Mouse (Mus musculus) midbrain, postnatal 0 days (tissue): ENCODE results near the gene Mpc2. TPM values are rescaled to one million over a fixed set of nuclear protein-coding genes. Genes with fewer than 3 reads are reported as not detected.
A peak's percentile ranks its signal among the peaks of the same experiment; 100 is the strongest.

Source experiments
- ATAC-seq: fragments of 200-750 bp; cut with Nextera tagmentation; 2 replicates; pipeline ENCODE4 v1.8.0; 2017; ENCODE audit warnings: moderate number of reproducible peaks, mild to moderate bottlenecking, moderate TSS enrichment, moderate library complexity; ENCODE audit not compliant: low FRiP score
- DNase-seq: peaks from one replicate; pipeline ENCODE4 v3.0.0-alpha.2; 2015; ENCODE audit warnings: low spot score
- H3K27ac ChIP-seq: fragments of 300-500 bp; sonication (generic); 2 replicates; pipeline ENCODE4 v1.5.1; 2014; ENCODE audit warnings: low read depth, mild to moderate bottlenecking, low read length, mixed read lengths
- H3K27me3 ChIP-seq: fragments of 300-500 bp; sonication (generic); 2 replicates; pipeline ENCODE4 v1.6.1; 2014; ENCODE audit warnings: low read length, control low read depth, mixed read lengths; ENCODE audit not compliant: insufficient read depth
- H3K36me3 ChIP-seq: fragments of 300-500 bp; sonication (generic); 2 replicates; pipeline ENCODE4 v1.6.1; 2014; ENCODE audit warnings: low read length, control low read depth, mixed read lengths; ENCODE audit not compliant: insufficient read depth
- H3K4me1 ChIP-seq: fragments of 300-500 bp; sonication (generic); 2 replicates; pipeline ENCODE4 v1.6.1; 2014; ENCODE audit warnings: mild to moderate bottlenecking, control low read depth, antibody characterized with exemption, low read length, mixed read lengths; ENCODE audit not compliant: insufficient read depth
- H3K4me2 ChIP-seq: fragments of 300-500 bp; sonication (generic); 2 replicates; pipeline ENCODE4 v1.6.1; 2014; ENCODE audit warnings: low read depth, mild to moderate bottlenecking, low read length, mixed read lengths; ENCODE audit not compliant: poor library complexity, severe bottlenecking
- H3K4me3 ChIP-seq: fragments of 300-500 bp; sonication (generic); 2 replicates; pipeline ENCODE4 v1.5.1; 2014; ENCODE audit warnings: low read depth, mild to moderate bottlenecking, low read length, moderate library complexity
- H3K9ac ChIP-seq: fragments of 300-500 bp; sonication (generic); replicated peaks from 2 replicates; pipeline ENCODE4 v1.6.1; 2014; ENCODE audit warnings: mild to moderate bottlenecking, low read length, moderate library complexity, mixed read lengths; ENCODE audit not compliant: poor library complexity, severe bottlenecking
- H3K9me3 ChIP-seq: fragments of 300-500 bp; sonication (generic); 2 replicates; pipeline ENCODE4 v1.6.1; 2016; ENCODE audit warnings: low read length, control low read depth
- CTCF ChIP-seq: IDR thresholded peaks from 2 replicates; pipeline ENCODE4 v1.5.1; 2016; ENCODE audit warnings: antibody characterized with exemption, mild to moderate bottlenecking
- WGBS: fragments of 180-500 bp; shearing (Covaris S2); extraction: QIAGEN DNeasy Blood & Tissue Kit; methylation state at CpG from one replicate; pipeline ENCODE4 v1.1.7; 2014; 5-methylcytosine and 5-hydroxymethylcytosine counted together
- polyA plus RNA-seq: library from polyadenylated mRNA; unstranded; fragments of >200 nt; fragmentation: Nextera tagmentation; extraction: Ambion mirVana; gene quantifications from 2 replicates; pipeline ENCODE4 v1.2.1, GENCODE M21; 2015
- total RNA-seq: library from RNA; depleted of rRNA; stranded (reverse); fragments of >200 nt; gene quantifications from 2 replicates; pipeline ENCODE4 v1.2.3, GENCODE M21; 2014

Gene Mpc2
- total and polyA plus RNA-seq, 2 experiments from 2014 or later, result 110 to 274 TPM

DNA sequence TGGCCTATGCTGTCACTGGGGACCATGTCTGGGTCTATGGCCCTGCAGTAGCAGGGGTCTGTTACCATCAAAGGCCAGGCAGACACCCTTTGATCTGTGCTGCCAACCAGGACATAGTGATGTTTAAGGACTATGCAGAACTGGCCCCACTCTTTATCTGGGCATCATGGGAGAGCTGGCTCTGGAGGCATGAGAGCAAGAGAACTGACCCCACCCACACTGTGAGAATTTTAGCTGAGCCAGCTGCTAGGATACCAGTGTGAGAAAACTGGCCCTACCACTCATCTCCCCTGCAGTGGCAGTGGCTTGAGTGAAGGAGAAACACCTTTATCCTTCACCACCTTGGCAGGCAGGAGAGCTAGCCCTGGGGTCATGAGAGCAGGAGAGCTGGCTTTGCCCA lies 19.2 kb upstream of the Mpc2 start:
- Histone ChIP-seq H3K36me3 (no peaks in the 10 kb centered on the region), H3K4me1 (no peaks in the 10 kb centered on the region), H3K9ac (no peak overlapping the region), H3K27me3 (no peaks in the 10 kb centered on the region), H3K4me3 (no peak overlapping the region), H3K27ac (no peak overlapping the region), H3K9me3 (no peaks in the 10 kb centered on the region), H3K4me2 (no peak overlapping the region)
- DNase-seq, result no peak
- ATAC-seq, result no peak
- TF ChIP-seq CTCF, result no peak

DNA sequence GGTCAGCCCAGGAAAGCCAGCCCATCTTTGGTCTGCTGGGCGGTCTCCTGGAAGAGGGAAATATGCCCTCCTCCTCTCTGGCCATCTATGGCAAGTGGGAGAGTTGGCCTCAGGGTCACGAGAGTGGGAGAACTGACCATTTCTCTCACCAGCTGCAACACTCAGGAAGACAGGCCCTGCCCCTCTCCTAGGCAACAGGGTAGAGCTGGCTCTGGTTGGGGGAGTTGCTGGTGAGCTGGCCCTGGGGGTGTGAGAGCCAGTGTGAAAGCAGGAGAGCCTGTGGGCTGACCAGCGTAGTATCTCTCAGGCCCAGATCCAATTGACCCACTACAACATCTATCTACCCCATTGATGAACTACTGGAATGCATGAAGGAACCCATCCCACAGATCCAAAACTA lies 18.7 kb upstream of the Mpc2 start:
- Histone ChIP-seq H3K9ac (no peak overlapping the region), H3K4me2 (no peak overlapping the region), H3K9me3 (no peaks in the 10 kb centered on the region), H3K4me3 (no peak overlapping the region), H3K4me1 (no peaks in the 10 kb centered on the region), H3K27ac (no peak overlapping the region), H3K27me3 (no peaks in the 10 kb centered on the region), H3K36me3 (no peaks in the 10 kb centered on the region)
- WGBS, result 93% methylated on average over 3 of the region's 3 CpGs
- no peak for TF ChIP-seq CTCF
- ATAC-seq, result no peak
- DNase-seq, result no peak

GRCm38 (mm10) chr1:165459041-165459502 lies 1.4 kb upstream of the Mpc2 start:
- 23% methylated on average over 7 of the region's 7 CpGs for WGBS
- H3K4me3 ChIP-seq, result peak overlapping the region; percentile 96
- H3K27ac ChIP-seq, result no peak overlapping the region
- 0 out of 2 replicates have a peak, but pooled peaks cover 4% of the 10 kb centered on the region for H3K9me3 ChIP-seq
- no peaks in the 10 kb centered on the region for H3K27me3 ChIP-seq
- ATAC-seq (no peak), DNase-seq (no peak)
- 0 out of 2 replicates have a peak, but pooled peaks cover 8% of the 10 kb centered on the region for H3K4me1 ChIP-seq
- H3K4me2 ChIP-seq, result peak overlapping the region; percentile 96
- no peak for TF ChIP-seq CTCF
- peak overlapping the region; percentile 91 for H3K9ac ChIP-seq
- no peaks in the 10 kb centered on the region for H3K36me3 ChIP-seq

DNA sequence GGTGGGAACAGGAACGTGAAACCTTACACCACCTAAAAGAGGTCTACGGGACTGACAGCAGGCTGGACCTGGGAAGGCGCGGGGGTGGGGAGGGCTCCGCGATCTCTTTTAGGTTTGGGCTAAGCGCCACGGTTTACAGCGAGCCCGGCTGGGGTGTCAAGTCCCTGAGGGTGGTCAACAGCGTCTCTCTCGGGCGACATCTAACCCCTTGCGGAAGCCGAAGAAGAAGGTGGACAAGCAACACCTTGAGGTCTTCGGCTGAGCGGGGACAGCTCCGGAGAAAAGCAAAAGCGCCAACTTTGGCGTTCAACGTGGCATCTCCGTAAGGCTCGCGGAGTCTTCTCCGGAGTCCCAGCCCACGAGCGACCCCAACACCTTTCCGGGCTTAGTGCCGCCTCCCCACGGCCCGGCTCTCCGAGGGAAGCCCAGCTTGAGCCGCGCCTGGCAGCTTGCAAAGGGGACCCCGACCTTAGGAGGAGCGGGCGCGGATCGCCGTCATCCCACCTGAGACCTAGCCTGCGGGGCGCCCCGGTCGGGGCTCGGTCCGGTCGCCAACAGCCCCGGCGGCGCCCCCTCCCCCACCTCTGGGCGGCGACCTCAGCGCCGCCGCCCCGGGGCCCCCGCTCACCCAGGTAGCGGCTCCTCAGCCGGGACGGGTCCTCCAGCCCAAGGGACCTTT lies 795 bp upstream of the Mpc2 start:
- no peak for TF ChIP-seq CTCF
- peak overlapping the region; percentile 96 for H3K4me2 ChIP-seq
- peak overlapping the region; percentile 91 for H3K9ac ChIP-seq
- H3K4me3 ChIP-seq, result peak overlapping the region; percentile 96
- H3K4me1 ChIP-seq, result 0 out of 2 replicates have a peak, but pooled peaks cover 8% of the 10 kb centered on the region
- H3K27me3 ChIP-seq, result no peaks in the 10 kb centered on the region
- H3K27ac ChIP-seq, result peak overlapping the region; percentile 89
- H3K36me3 ChIP-seq, result no peaks in the 10 kb centered on the region
- ATAC-seq (no peak), DNase-seq (peak; percentile 33)
- under 1% methylated on average over 59 of the region's 60 CpGs for WGBS
- H3K9me3 ChIP-seq, result no peaks in the 10 kb centered on the region

GRCm38 (mm10) chr1:165460801-165461377 lies 452 bp downstream of the Mpc2 start:
- DNase-seq, result peak; percentile 100
- no peaks in the 10 kb centered on the region for H3K27me3 ChIP-seq

GRCm38 (mm10) chr1:165461681-165462080 lies 1.2 kb downstream of the Mpc2 start:
- DNase-seq (no peak), ATAC-seq (no peak)
- H3K4me2 ChIP-seq, result peak overlapping the region; percentile 73
- WGBS, result 4% methylated on average over 9 of the region's 9 CpGs
- H3K4me1 ChIP-seq, result 0 out of 2 replicates have a peak, but pooled peaks cover 8% of the 10 kb centered on the region
- H3K27me3 ChIP-seq, result no peaks in the 10 kb centered on the region
- peak overlapping the region; percentile 96 for H3K4me3 ChIP-seq
- TF ChIP-seq CTCF, result no peak
- peak overlapping the region; percentile 70 for H3K9ac ChIP-seq
- no peaks in the 10 kb centered on the region for H3K36me3 ChIP-seq
- peak overlapping the region; percentile 79; the same call in 1 of the 2 replicates for H3K27ac ChIP-seq
- no peaks in the 10 kb centered on the region for H3K9me3 ChIP-seq

More at GRCm38 (mm10) chr1:165460801-165461377, 452 bp downstream of the Mpc2 start:
- Histone ChIP-seq H3K27ac (peak overlapping the region; percentile 89), H3K4me1 (0 out of 2 replicates have a peak, but pooled peaks cover 8% of the 10 kb centered on the region), H3K9ac (peak overlapping the region; percentile 91), H3K4me2 (peak overlapping the region; percentile 73), H3K36me3 (no peaks in the 10 kb centered on the region), H3K9me3 (no peaks in the 10 kb centered on the region), H3K4me3 (peak overlapping the region; percentile 96)
- WGBS, result under 1% methylated on average over 40 of the region's 41 CpGs
- TF ChIP-seq CTCF, result peak; percentile 56
- ATAC-seq, result peak; percentile 98
